In genomic region chr16:55852943-55853727, GRCm38 (mm10) we compare ENCODE assay signal across 8 mouse cellular contexts. TPM values are rescaled to one million over a fixed set of nuclear protein-coding genes. Genes with fewer than 3 reads are reported as not detected.
DNase-seq lines count a peak whose midpoint lies in the region; ATAC-seq and TF ChIP-seq lines count a peak whose summit lies in the region.

No protein-coding gene starts in this region.

- no peaks in the 10 kb centered on the region for H3K27me3 ChIP-seq in liver, embryonic 12.5 days (replicated peaks)
- H3K27me3 ChIP-seq in kidney, adult 2 months (replicated peaks; ENCODE audit: control insufficient read depth, insufficient read depth, low read length), result no peaks in the 10 kb centered on the region
- H3K27me3 ChIP-seq in limb, embryonic 10.5 days (ENCODE audit: low read depth, poor library complexity, severe bottlenecking), result no peaks in the 10 kb centered on the region
- no peaks in the 10 kb centered on the region for H3K27me3 ChIP-seq in midbrain, postnatal 0 days (ENCODE audit: insufficient read depth, low read length)

- intact Hi-C loops in gastrocnemius, postnatal 14 days (cut with DNase I; ENCODE audit: low total_unique reads), result loop anchor here (5.0 kb wide), 1 partner anchor 371 kb away; no protein-coding TSS in a partner anchor

- no peaks in the 10 kb centered on the region for H3K9me3 ChIP-seq in liver, embryonic 12.5 days (replicated peaks)
- no peaks in the 10 kb centered on the region for H3K9me3 ChIP-seq in limb, embryonic 10.5 days (replicated peaks)
- no peaks in the 10 kb centered on the region for H3K9me3 ChIP-seq in midbrain, postnatal 0 days (ENCODE audit: low read length)

- TF ChIP-seq CTCF in kidney, adult 2 months (conservative IDR thresholded peaks at IDR 0.05; ENCODE audit: insufficient read depth, insufficient read length, low read depth, low read length), result peak; percentile 90
- peak; percentile 95 for TF ChIP-seq CTCF in midbrain, postnatal 0 days (IDR thresholded peaks at IDR 0.05)

- no peak overlapping the region for H3K27ac ChIP-seq in liver, embryonic 12.5 days
- no peak overlapping the region for H3K27ac ChIP-seq in kidney, adult 2 months (ENCODE audit: insufficient read depth, low read depth, low read length)
- H3K27ac ChIP-seq in limb, embryonic 10.5 days, result no peak overlapping the region
- no peak overlapping the region for H3K27ac ChIP-seq in midbrain, postnatal 0 days (ENCODE audit: low read depth, low read length)

- H3K4me3 ChIP-seq in liver, embryonic 12.5 days, result no peak overlapping the region
- H3K4me3 ChIP-seq in kidney, adult 2 months (ENCODE audit: insufficient read depth, low read depth, low read length), result no peak overlapping the region
- no peak overlapping the region for H3K4me3 ChIP-seq in limb, embryonic 10.5 days
- H3K4me3 ChIP-seq in midbrain, postnatal 0 days (ENCODE audit: low read depth, low read length), result no peak overlapping the region

- H3K4me2 ChIP-seq in liver, embryonic 12.5 days, result no peak overlapping the region
- no peak overlapping the region for H3K4me2 ChIP-seq in midbrain, postnatal 0 days (ENCODE audit: low read depth, low read length, poor library complexity, severe bottlenecking)

- WGBS in liver, embryonic 12.5 days (ENCODE audit: insufficient replicate concordance), result 52% methylated on average over 19 of the region's 19 CpGs
- WGBS in kidney, adult 2 months, result 49% methylated on average over 19 of the region's 19 CpGs
- WGBS in limb, embryonic 10.5 days, result 59% methylated on average over 19 of the region's 19 CpGs
- WGBS in midbrain, postnatal 0 days, result 55% methylated on average over 19 of the region's 19 CpGs

- no peaks in the 10 kb centered on the region for H3K4me1 ChIP-seq in liver, embryonic 12.5 days
- no peaks in the 10 kb centered on the region for H3K4me1 ChIP-seq in kidney, adult 2 months (ENCODE audit: control insufficient read depth, insufficient read depth, low read length)
- H3K4me1 ChIP-seq in limb, embryonic 10.5 days, result no peaks in the 10 kb centered on the region
- no peaks in the 10 kb centered on the region for H3K4me1 ChIP-seq in midbrain, postnatal 0 days (ENCODE audit: insufficient read depth, low read length)

- ATAC-seq in liver, embryonic 12.5 days, result no peak
- ATAC-seq in midbrain, postnatal 0 days (ENCODE audit: low FRiP score), result peak; percentile 65

- H3K9ac ChIP-seq in liver, embryonic 12.5 days, result no peak overlapping the region
- no peak overlapping the region for H3K9ac ChIP-seq in midbrain, postnatal 0 days (replicated peaks; ENCODE audit: low read length, poor library complexity, severe bottlenecking)

- TF ChIP-seq POLR2A in kidney, adult 2 months (IDR thresholded peaks at IDR 0.05; ENCODE audit: low read depth, low read length), result no peak

- peak; percentile 72 for DNase-seq in liver
- peak; percentile 74 to 79 for DNase-seq in cerebellum, postnatal 36 days
- peak; percentile 68 for DNase-seq in gastrocnemius, postnatal 14 days
- peak; percentile 80 for DNase-seq in kidney, adult 2 months
- DNase-seq in limb, embryonic 10.5 days (ENCODE audit: low spot score), result peak; percentile 81
- peak; percentile 91 for DNase-seq in midbrain, postnatal 0 days (ENCODE audit: low spot score)
- DNase-seq in spleen, postnatal 36 days (ENCODE audit: low spot score in 2 of 2), result peak; percentile 51 to 69

- peaks cover 6% of the 10 kb centered on the region for H3K36me3 ChIP-seq in liver, embryonic 12.5 days
- no peaks in the 10 kb centered on the region for H3K36me3 ChIP-seq in kidney, adult 2 months (ENCODE audit: control insufficient read depth, insufficient read depth, low read length)
- 0 out of 2 replicates have a peak, but pooled peaks cover 7% of the 10 kb centered on the region for H3K36me3 ChIP-seq in limb, embryonic 10.5 days
- H3K36me3 ChIP-seq in midbrain, postnatal 0 days (ENCODE audit: insufficient read depth, low read length), result peaks cover 4% of the 10 kb centered on the region

RNA-seq across cellular contexts. Expression of gene Nfkbiz, which starts 14.4 kb away (rescaled TPM):
- polyA plus RNA-seq in liver, embryonic 12.5 days (2016; fragmentation: Nextera tagmentation; extraction: Ambion mirVana), result 2.4 and 2.6 TPM in 2 replicates
- 1 to 10 TPM; 1.5 to 1.6 TPM for total RNA-seq in gastrocnemius, postnatal 14 days (2021)
- polyA plus RNA-seq in kidney, adult 2 months (2012; rRNA removed), result 4.7 and 5.2 TPM in 2 replicates
- polyA plus RNA-seq in limb, embryonic 10.5 days (2016; fragmentation: Nextera tagmentation; extraction: Ambion mirVana), result 2.6 and 3.0 TPM in 2 replicates
- total RNA-seq in midbrain, postnatal 0 days (2014; rRNA removed), result 2.6 and 3.2 TPM in 2 replicates
- polyA plus RNA-seq in midbrain, postnatal 0 days (2015; fragmentation: Nextera tagmentation; extraction: Ambion mirVana), result 0.96 and 1.3 TPM in 2 replicates

RNA-seq across cellular contexts. Expression of gene Nxpe3, which starts 42.0 kb away (rescaled TPM):
- polyA plus RNA-seq in liver, embryonic 12.5 days (2016; fragmentation: Nextera tagmentation; extraction: Ambion mirVana), result 0.57 and 0.71 TPM in 2 replicates
- total RNA-seq in gastrocnemius, postnatal 14 days (2021), result under 1 TPM; 0.31 to 0.33 TPM
- polyA plus RNA-seq in kidney, adult 2 months (2012; rRNA removed), result 4.6 and 4.9 TPM in 2 replicates
- polyA plus RNA-seq in limb, embryonic 10.5 days (2016; fragmentation: Nextera tagmentation; extraction: Ambion mirVana), result 0.55 and 0.82 TPM in 2 replicates
- 2.0 and 2.7 TPM in 2 replicates for total RNA-seq in midbrain, postnatal 0 days (2014; rRNA removed)
- polyA plus RNA-seq in midbrain, postnatal 0 days (2015; fragmentation: Nextera tagmentation; extraction: Ambion mirVana), result 0.77 and 1.1 TPM in 2 replicates
